Mouse (Mus musculus): Measurements from ENCODE around the gene Frmpd2.

The Frmpd2 gene

DNA sequence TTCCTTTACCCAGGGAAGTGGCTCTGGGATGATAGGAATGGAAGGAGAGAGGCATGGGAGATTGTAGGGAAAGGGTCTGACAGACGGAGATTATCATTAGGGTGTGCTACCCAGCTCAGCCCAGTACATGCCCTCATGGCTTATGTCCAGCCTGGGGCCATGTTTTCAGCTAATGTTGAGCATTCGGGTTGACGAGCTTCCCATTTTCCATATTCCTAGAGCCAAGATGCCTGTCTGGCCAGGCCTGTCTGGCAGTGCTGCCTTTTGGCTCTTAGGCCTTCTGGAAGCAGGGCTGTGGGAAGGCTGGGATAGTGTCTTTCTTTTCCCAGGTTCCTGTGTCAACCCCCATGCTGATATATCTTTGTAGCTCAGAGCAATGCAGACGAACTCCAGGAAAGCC is 35.2 kb downstream of the Frmpd2 start:
- no peak for DNase-seq (ENCODE audit: low read depth, low spot score)

DNA sequence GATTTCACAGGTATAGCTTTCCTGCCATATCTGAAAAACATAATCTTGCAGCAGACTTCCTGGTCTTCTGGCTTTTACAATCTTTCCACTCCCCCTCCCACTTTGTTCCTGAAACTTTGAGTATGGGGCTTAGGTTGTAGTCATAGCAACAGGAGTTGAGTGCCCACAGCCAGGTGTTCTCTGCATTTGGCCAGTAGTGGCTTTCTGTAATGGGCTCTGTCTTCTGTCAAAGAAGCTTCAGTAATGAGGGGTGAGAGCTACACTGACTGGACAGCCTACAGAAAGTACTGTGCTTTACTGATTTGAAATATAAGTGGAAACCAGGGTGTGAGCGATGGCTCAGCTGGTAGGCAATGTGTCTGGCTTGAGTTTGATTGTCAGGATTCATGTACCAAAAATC is 37.2 kb downstream of the Frmpd2 start:
- DNase-seq (ENCODE audit: low read depth, low spot score): no peak

DNA sequence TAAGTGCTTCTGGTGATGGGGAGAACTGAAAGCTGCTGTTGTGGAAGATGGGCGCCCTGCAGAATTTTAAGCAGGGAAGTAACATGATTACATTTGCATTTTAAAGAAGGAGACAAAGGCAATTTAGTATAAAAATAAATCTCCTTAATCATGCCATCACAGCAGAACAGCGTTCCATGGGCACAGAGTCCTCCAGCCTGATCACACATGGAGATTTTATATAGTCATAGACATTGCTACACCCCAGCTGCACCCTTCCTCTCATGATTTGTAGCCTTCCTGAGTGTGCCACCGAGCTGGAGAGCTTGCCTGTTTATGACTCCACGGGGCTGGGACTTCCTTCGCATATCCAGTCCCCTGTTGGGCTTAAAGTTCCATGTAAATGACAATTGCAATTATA is 42.4 kb downstream of the Frmpd2 start:
- no peak for DNase-seq (ENCODE audit: low read depth, low spot score)

GRCm38 (mm10) chr14:33514756-33515285 is 43.3 kb downstream of the Frmpd2 start:
- no peak for DNase-seq (ENCODE audit: low read depth, low spot score)

GRCm38 (mm10) chr14:33521538-33521937 is 50.0 kb downstream of the Frmpd2 start:
- DNase-seq (ENCODE audit: low read depth, low spot score): no peak

DNA sequence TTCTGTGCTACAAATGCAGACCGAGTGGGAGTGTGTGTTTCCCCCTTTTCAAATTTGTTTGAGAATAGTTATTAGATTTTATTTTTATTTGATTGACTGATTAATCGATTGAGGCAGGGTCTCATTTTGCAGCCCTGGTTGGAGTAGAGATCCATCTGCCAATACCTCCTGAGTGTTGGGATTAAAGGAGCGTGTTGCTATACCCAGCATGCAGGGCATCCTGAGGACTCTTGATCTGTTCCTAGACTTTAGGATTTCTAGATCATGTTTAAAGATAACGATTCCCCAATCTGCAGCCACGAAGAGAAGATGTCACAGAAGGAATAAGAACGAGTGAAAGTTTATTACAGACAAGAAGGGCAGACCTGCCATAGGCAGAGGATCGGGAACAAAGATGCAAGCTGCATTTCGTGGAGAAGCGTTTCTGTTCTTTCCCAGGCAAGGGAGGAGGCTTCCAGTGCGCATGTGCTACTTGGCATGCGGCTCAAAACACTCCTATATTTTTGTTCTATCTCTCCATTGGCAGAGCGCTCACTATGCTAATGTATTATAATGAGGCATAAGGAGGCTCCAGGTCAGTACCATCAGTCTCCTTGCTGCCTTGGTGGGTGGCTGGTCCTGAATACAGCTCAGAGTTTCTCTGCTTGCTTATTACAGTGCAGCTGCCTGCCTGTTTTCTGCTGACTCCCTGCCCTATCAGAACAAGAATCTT is 53.9 kb downstream of the Frmpd2 start:
- no peak for DNase-seq (ENCODE audit: low read depth, low spot score)

DNA sequence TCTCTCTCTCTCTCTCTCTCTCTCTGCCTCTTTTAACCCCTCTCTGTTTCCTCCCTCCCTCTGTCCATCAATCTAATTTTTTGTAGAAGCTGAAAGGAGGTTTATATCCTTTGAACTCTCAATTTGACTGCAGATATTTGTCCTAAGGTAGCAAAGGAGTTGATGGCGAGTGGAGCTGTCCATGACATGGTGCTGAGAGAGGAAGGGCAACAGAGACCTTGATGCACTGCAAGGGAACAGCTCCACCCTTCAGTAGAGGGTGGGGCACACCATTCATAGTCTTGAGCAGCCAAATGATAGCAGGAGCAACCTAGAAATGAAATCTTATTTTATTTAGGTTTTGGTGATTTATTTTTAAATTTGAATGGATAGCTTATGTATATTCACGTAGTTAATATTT is 55.1 kb downstream of the Frmpd2 start:
- DNase-seq (ENCODE audit: low read depth, low spot score): peak; percentile 18

GRCm38 (mm10) chr14:33527938-33528337 is 56.4 kb downstream of the Frmpd2 start:
- DNase-seq (ENCODE audit: low read depth, low spot score): no peak

GRCm38 (mm10) chr14:33531331-33531912 is 59.9 kb downstream of the Frmpd2 start:
- DNase-seq (ENCODE audit: low read depth, low spot score): no peak

DNA sequence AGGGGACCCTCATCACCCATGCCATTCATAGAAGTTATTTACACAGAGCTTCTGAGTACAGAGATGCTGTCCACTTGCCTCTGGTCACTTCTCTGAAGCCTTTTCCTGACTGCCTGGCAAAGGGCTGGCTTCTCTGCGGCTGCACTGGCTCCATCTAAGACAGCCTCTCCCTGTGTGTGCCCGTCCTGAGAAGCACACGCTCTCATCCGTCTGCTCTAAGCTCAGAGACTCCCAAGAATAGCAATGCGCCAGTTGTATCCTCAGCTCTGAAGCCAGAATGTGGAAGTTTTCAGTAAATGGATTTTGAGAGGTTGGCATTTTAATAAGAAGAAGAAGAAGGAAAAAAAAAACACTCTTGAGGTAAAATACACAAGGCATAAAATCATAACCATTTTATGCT is 61.3 kb downstream of the Frmpd2 start:
- no peak for DNase-seq (ENCODE audit: low read depth, low spot score)

GRCm38 (mm10) chr14:33533516-33533915 is 62.0 kb downstream of the Frmpd2 start:
- peak; percentile 57 for DNase-seq (ENCODE audit: low read depth, low spot score)

GRCm38 (mm10) chr14:33535317-33535716 is 63.8 kb downstream of the Frmpd2 start:
- DNase-seq (ENCODE audit: low read depth, low spot score): no peak

- DNase-seq (ENCODE audit: low read depth, low spot score): no peak
These were observed 68.2 kb downstream of the Frmpd2 start for GRCm38 (mm10) chr14:33539559-33540167.

- no peak for DNase-seq (ENCODE audit: low read depth, low spot score)
These were observed 74.2 kb downstream of the Frmpd2 start for GRCm38 (mm10) chr14:33545565-33546143.

DNA sequence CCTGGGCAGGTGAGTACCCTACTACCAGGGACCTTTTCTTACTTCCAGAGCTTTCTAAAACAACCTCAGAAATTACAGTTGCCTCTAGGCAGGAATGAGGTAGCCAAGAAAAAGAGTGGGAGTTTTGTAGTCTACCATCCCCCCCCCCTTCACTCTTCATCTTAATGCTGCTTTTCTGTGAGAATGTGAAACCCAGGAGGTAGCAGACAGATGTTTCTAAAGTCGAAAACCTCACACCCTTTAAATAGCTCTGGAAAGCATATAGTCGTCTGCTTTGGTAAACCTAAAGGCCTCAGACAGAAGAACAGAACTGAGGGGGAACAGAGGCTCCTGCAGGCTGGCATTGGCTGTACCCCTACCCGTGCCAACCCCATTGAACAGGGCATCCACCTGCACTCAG is 77.2 kb downstream of the Frmpd2 start:
- DNase-seq (ENCODE audit: low read depth, low spot score): no peak

- DNase-seq (ENCODE audit: low read depth, low spot score): no peak
These were observed 78.4 kb downstream of the Frmpd2 start for GRCm38 (mm10) chr14:33549856-33550255.

GRCm38 (mm10) chr14:33570737-33571136 is 99.2 kb downstream of the Frmpd2 start:
- DNase-seq (ENCODE audit: low read depth, low spot score): no peak

DNA sequence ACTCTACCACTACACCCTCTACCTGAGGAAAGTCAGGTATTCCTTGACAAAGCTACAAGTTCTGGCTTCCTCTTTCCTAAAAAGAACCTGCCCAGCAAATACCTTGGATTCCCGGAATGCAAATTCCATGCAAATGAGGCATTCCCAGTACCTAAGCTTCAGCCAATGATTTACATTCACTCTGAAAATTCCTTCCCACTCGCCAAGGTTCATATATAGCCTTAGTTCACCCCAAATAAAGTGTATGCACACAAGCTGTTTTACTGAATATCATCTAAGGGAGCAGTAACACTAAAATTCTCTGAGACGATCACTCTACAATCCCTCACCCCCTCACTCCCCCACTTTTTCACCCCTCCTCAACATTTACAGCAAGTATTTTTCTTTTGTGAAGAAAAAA is 102.1 kb downstream of the Frmpd2 start:
- no peak for DNase-seq (ENCODE audit: low read depth, low spot score)

DNA sequence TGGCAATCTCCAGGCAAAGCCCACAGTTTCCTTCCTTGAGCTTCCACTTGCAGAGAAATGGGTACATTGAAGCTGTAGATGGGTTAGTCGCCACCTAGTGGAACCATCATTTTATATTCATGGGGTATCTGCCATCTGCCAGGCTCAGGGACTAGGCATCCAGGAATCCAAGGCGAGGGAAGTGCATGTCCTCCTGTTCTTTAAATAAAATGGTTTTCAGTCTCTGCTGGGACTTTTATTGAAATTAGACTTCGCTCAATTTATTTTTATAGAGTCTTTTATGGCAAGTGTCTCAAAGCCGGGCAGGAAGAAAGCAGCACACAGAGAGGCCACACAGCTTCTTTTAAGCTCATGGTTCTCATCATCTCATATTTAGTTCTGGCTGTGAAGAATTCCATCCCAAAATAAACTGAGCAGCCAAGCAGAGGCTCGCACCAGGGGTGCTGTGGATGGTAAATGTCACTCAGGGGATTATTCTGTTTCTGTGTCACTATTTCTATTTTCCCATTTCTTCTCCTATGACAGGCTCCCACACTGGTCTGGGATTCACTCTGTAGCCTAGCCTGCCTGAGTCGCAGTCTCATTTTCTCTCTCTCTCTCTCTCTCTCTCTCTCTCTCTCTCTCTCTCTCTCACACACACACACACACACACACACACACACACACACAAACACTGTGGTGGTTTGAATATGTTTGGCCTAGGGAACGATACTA is 108.4 kb downstream of the Frmpd2 start:
- peak; percentile 6 for DNase-seq (ENCODE audit: low read depth, low spot score)

DNA sequence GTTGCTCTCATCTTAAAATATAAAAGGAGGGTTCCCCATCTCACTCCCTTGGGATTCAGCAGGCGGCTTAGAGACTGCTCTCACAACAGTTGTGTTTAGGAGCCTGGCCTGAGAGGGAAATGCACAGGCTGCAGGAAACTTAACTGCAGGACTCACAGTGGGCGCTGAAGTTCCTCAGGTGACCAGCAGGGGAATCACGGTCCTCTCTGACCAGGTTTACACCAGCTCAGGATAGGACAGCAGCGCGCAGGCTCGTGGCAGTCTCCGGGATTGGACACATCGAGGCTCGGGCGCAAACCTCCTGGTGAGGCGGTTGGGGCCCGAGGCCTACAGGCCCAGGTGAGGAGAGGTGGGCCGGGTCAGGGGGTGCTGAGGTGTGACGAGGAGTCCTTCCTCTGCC is 117.5 kb downstream of the Frmpd2 start, which contains the start of gene Ptpn20:
TSS of gene Ptpn20 (plus strand) at position 257 of the 400 bp plus-strand sequence.
- peak; percentile 2 for DNase-seq (ENCODE audit: low read depth, low spot score)

GRCm38 (mm10) chr14:33598376-33599130 is 127.1 kb downstream of the Frmpd2 start:
- DNase-seq (ENCODE audit: low read depth, low spot score): no peak

All from 3T3-L1 (cell line).